Mouse (Mus musculus) ES-E14 (cell line): ENCODE results near the gene Sema6d. TPM values are rescaled to one million over a fixed set of nuclear protein-coding genes. Genes with fewer than 3 reads are reported as not detected.

ENCODE experiments used
- DNase-seq: peaks from one replicate; pipeline ENCODE4 v3.0.0-alpha.2; 2013; ENCODE audit warnings: low read depth, low spot score
- H3K27ac ChIP-seq: 2 replicates; pipeline ENCODE4 v1.5.1; 2012; ENCODE audit warnings: low read depth, mild to moderate bottlenecking, low read length, moderate library complexity, mixed read lengths; ENCODE audit not compliant: poor library complexity, insufficient read depth, severe bottlenecking
- H3K36me3 ChIP-seq: 2 replicates; pipeline ENCODE4 v1.6.1; 2012; ENCODE audit warnings: mild to moderate bottlenecking, low read length, moderate library complexity, mixed read lengths; ENCODE audit not compliant: control insufficient read depth, poor library complexity, insufficient read depth, severe bottlenecking
- H3K4me1 ChIP-seq, 2 experiments: fragments of 150-350 bp in 1 of 2; sonication (generic) in 1 of 2; 2 replicates each; pipeline ENCODE4 v1.6.1; 2012; ENCODE audit warnings: low read length in 2 of 2, mild to moderate bottlenecking in 1 of 2, mixed read lengths in 1 of 2; ENCODE audit not compliant: control insufficient read depth in 2 of 2, insufficient read depth in 2 of 2, poor library complexity in 1 of 2
- H3K4me3 ChIP-seq, 2 experiments: fragments of 150-350 bp in 1 of 2; sonication (generic) in 1 of 2; 2 replicates each; pipeline ENCODE4 v1.5.1; 2012; ENCODE audit warnings: low read length in 2 of 2, low read depth in 1 of 2, mild to moderate bottlenecking in 1 of 2, mixed read lengths in 1 of 2; ENCODE audit not compliant: insufficient read depth in 1 of 2, poor library complexity in 1 of 2, severe bottlenecking in 1 of 2
- H3K9ac ChIP-seq: 2 replicates; pipeline ENCODE4 v1.6.1; 2012; ENCODE audit warnings: low read depth, mild to moderate bottlenecking, low read length, mixed read lengths; ENCODE audit not compliant: poor library complexity, insufficient read depth, severe bottlenecking
- H3K9me3 ChIP-seq: fragments of 150-350 bp; sonication (generic); 2 replicates; pipeline ENCODE4 v1.6.1; 2012; ENCODE audit warnings: low read depth, mild to moderate bottlenecking, low read length; ENCODE audit not compliant: control insufficient read depth, insufficient read depth
- CHD2 ChIP-seq: IDR thresholded peaks from 2 replicates; pipeline ENCODE4 v1.6.1; 2014; ENCODE audit warnings: mild to moderate bottlenecking, low read depth, low read length, inconsistent platforms
- HCFC1 ChIP-seq: IDR thresholded peaks from 2 replicates; pipeline ENCODE4 v1.6.1; 2012; ENCODE audit warnings: low read length, inconsistent platforms, borderline replicate concordance; ENCODE audit not compliant: insufficient read depth
- MAFK ChIP-seq: IDR thresholded peaks from 2 replicates; pipeline ENCODE4 v1.6.1; 2014; ENCODE audit warnings: mild to moderate bottlenecking, low read depth, low read length, inconsistent platforms; ENCODE audit not compliant: insufficient read depth
- ZC3H11A ChIP-seq: IDR thresholded peaks from 2 replicates; pipeline ENCODE4 v1.6.1; 2012; ENCODE audit warnings: low read depth, mild to moderate bottlenecking, inconsistent platforms, low read length, borderline replicate concordance
- ZNF384 ChIP-seq: IDR thresholded peaks from 2 replicates; pipeline ENCODE4 v1.6.1; 2012; ENCODE audit warnings: low read depth, low read length, inconsistent platforms
- in situ Hi-C, 2 experiments: fragments of 600-800 bp; cut with MboI; formaldehyde crosslinking; loops; one replicate each; pipeline ENCODE4 v1.15.1; 2025; ENCODE audit warnings: low sequenced_read_pairs in 2 of 2, inconsistent platforms in 1 of 2; ENCODE audit not compliant: unreplicated experiment in 2 of 2
- total RNA-seq: library from RNA; depleted of rRNA; stranded (reverse); fragments of 300-350 nt; gene quantifications from 2 replicates; pipeline ENCODE4 v1.2.3, GENCODE M21; 2012

The Sema6d gene
- total RNA-seq, 1 experiment, result 0.54 TPM

- Histone ChIP-seq H3K9me3 (no peaks in the 10 kb centered on the region), H3K4me3 (no peak overlapping the region), H3K9ac (no peak overlapping the region), H3K4me1 (peaks cover 0 to 7% of the 10 kb centered on the region in 2 experiments; a peak in 1 of 4 replicates), H3K36me3 (no peaks in the 10 kb centered on the region), H3K27ac (no peak overlapping the region)
- no peak for DNase-seq
- in situ Hi-C loops, result no loop called here
- no peak for TF ChIP-seq ZNF384
- TF ChIP-seq MAFK, result no peak
- no peak for TF ChIP-seq HCFC1
- no peak for TF ChIP-seq CHD2
- no peak for TF ChIP-seq ZC3H11A
Measured at GRCm38 (mm10) chr2:124641194-124641558, 551.4 kb downstream of the Sema6d start.

- no peak for DNase-seq
- H3K36me3 ChIP-seq, result no peaks in the 10 kb centered on the region
- H3K4me3 ChIP-seq, result no peak overlapping the region
- no peak overlapping the region for H3K27ac ChIP-seq
- H3K9ac ChIP-seq, result no peak overlapping the region
- in situ Hi-C loops, result no loop called here
- no peaks in the 10 kb centered on the region for H3K9me3 ChIP-seq
- TF ChIP-seq ZC3H11A, result no peak
- no peak for TF ChIP-seq HCFC1
- TF ChIP-seq CHD2, result no peak
- TF ChIP-seq ZNF384, result no peak
- no peak for TF ChIP-seq MAFK
- peaks cover 0 to 5% of the 10 kb centered on the region in 2 experiments; a peak in 1 of 4 replicates for H3K4me1 ChIP-seq
Measured at GRCm38 (mm10) chr2:124642131-124642530, 552.4 kb downstream of the Sema6d start.

GRCm38 (mm10) chr2:124650609-124651008, 560.8 kb downstream of the Sema6d start:
- Histone ChIP-seq H3K4me1 (no peaks in the 10 kb centered on the region), H3K4me3 (no peak overlapping the region), H3K27ac (no peak overlapping the region), H3K9ac (no peak overlapping the region), H3K36me3 (no peaks in the 10 kb centered on the region), H3K9me3 (no peaks in the 10 kb centered on the region)
- in situ Hi-C loops, result no loop called here
- no peak for TF ChIP-seq ZC3H11A
- TF ChIP-seq CHD2, result no peak
- TF ChIP-seq ZNF384, result no peak
- TF ChIP-seq HCFC1, result no peak
- TF ChIP-seq MAFK, result no peak
- DNase-seq, result no peak

GRCm38 (mm10) chr2:124651146-124651545, 561.4 kb downstream of the Sema6d start:
- in situ Hi-C loops, result no loop called here
- Histone ChIP-seq H3K36me3 (no peaks in the 10 kb centered on the region), H3K4me3 (no peak overlapping the region), H3K4me1 (no peaks in the 10 kb centered on the region), H3K27ac (no peak overlapping the region), H3K9me3 (no peaks in the 10 kb centered on the region), H3K9ac (no peak overlapping the region)
- no peak for DNase-seq
- no peak for TF ChIP-seq MAFK
- TF ChIP-seq CHD2, result no peak
- no peak for TF ChIP-seq HCFC1
- no peak for TF ChIP-seq ZNF384
- TF ChIP-seq ZC3H11A, result no peak

GRCm38 (mm10) chr2:124653161-124653560, 563.4 kb downstream of the Sema6d start:
- no peaks in the 10 kb centered on the region for H3K36me3 ChIP-seq
- DNase-seq, result no peak
- TF ChIP-seq ZC3H11A (no peak), MAFK (no peak), HCFC1 (no peak), ZNF384 (no peak), CHD2 (no peak)

More at GRCm38 (mm10) chr2:124653161-124653560, 563.4 kb downstream of the Sema6d start:
- Histone ChIP-seq H3K4me3 (no peak overlapping the region), H3K9me3 (no peaks in the 10 kb centered on the region), H3K9ac (no peak overlapping the region), H3K27ac (no peak overlapping the region), H3K4me1 (no peaks in the 10 kb centered on the region)
- in situ Hi-C loops, result no loop called here
